Mouse (Mus musculus): ENCODE results near the gene Ctns.

- TF ChIP-seq CTCF (IDR thresholded peaks at IDR 0.05; ENCODE audit: borderline replicate concordance, insufficient read depth, low read depth, low read length) (no peak), POLR2A (IDR thresholded peaks at IDR 0.05; ENCODE audit: borderline replicate concordance, insufficient read depth, low read length) (peak; percentile 87)
Observed at GRCm38 (mm10) chr11:73199230-73199712, 429 bp upstream of the Ctns start, which contains the start of gene Shpk.
